Mouse (Mus musculus) limb, embryonic 14.5 days (tissue): ENCODE results near the gene Sh3pxd2a. TPM values are rescaled to one million over a fixed set of nuclear protein-coding genes. Genes with fewer than 3 reads are reported as not detected.

Source experiments
- ATAC-seq: fragments of 200-750 bp; cut with Nextera tagmentation; 2 replicates; pipeline ENCODE4 v1.8.0; 2017; ENCODE audit warnings: low read depth, moderate number of reproducible peaks, moderate TSS enrichment; ENCODE audit not compliant: low FRiP score
- DNase-seq: peaks from one replicate; pipeline ENCODE4 v3.0.0-alpha.2; 2015; ENCODE audit warnings: low spot score
- H3K27ac ChIP-seq: fragments of 300-500 bp; sonication (generic); replicated peaks from 2 replicates; pipeline ENCODE4 v1.5.1; 2014; ENCODE audit warnings: low read depth, mild to moderate bottlenecking, low read length, moderate library complexity, mixed read lengths
- H3K27me3 ChIP-seq: fragments of 300-500 bp; sonication (generic); 2 replicates; pipeline ENCODE4 v1.6.1; 2014; ENCODE audit warnings: low read length, mixed read lengths; ENCODE audit not compliant: control insufficient read depth, insufficient read depth
- H3K36me3 ChIP-seq: fragments of 300-500 bp; sonication (generic); 2 replicates; pipeline ENCODE4 v1.6.1; 2014; ENCODE audit warnings: mild to moderate bottlenecking, low read length, moderate library complexity, mixed read lengths; ENCODE audit not compliant: control insufficient read depth, insufficient read depth
- H3K4me1 ChIP-seq: fragments of 300-500 bp; sonication (generic); 2 replicates; pipeline ENCODE4 v1.6.1; 2014; ENCODE audit warnings: antibody characterized with exemption, low read length, mixed read lengths; ENCODE audit not compliant: control insufficient read depth, insufficient read depth
- H3K4me2 ChIP-seq: fragments of 300-500 bp; sonication (generic); replicated peaks from 2 replicates; pipeline ENCODE4 v1.6.1; 2014; ENCODE audit warnings: low read depth, mild to moderate bottlenecking, low read length, moderate library complexity; ENCODE audit not compliant: severe bottlenecking
- H3K4me3 ChIP-seq: fragments of 300-500 bp; sonication (generic); replicated peaks from 2 replicates; pipeline ENCODE4 v1.5.1; 2014; ENCODE audit warnings: low read length
- H3K9ac ChIP-seq: fragments of 300-500 bp; sonication (generic); 2 replicates; pipeline ENCODE4 v1.6.1; 2014; ENCODE audit warnings: mild to moderate bottlenecking, low read depth, low read length, moderate library complexity; ENCODE audit not compliant: severe bottlenecking
- H3K9me3 ChIP-seq: fragments of 300-500 bp; sonication (generic); 2 replicates; pipeline ENCODE4 v1.6.1; 2016; ENCODE audit warnings: low read length; ENCODE audit not compliant: control insufficient read depth
- POLR2A ChIP-seq: fragments of 200-500 bp; IDR thresholded peaks from 2 replicates; pipeline ENCODE4 v1.8.0; 2012; ENCODE audit warnings: inconsistent platforms, mild to moderate bottlenecking, moderate library complexity, borderline replicate concordance; ENCODE audit not compliant: insufficient read depth, insufficient read length; ENCODE audit errors: extremely low read depth
- WGBS: fragments of 180-500 bp; shearing (Covaris S2); extraction: QIAGEN DNeasy Blood & Tissue Kit; methylation state at CpG from one replicate; pipeline ENCODE4 v1.1.7; 2014; 5-methylcytosine and 5-hydroxymethylcytosine counted together
- polyA plus RNA-seq, 2 experiments: library from polyadenylated mRNA; depleted of rRNA in 1 of 2; stranded (reverse) in 1 of 2; unstranded in 1 of 2; fragments of >200 nt; fragmentation: Nextera tagmentation in 1 of 2; extraction: Ambion mirVana in 1 of 2; gene quantifications; 2 replicates each; pipeline versions ENCODE4 v1.2.1 to v1.2.3; 2012 to 2014

Sh3pxd2a gene
- polyA plus RNA-seq, 2 experiments, result 17.1 to 61.7 TPM

DNA sequence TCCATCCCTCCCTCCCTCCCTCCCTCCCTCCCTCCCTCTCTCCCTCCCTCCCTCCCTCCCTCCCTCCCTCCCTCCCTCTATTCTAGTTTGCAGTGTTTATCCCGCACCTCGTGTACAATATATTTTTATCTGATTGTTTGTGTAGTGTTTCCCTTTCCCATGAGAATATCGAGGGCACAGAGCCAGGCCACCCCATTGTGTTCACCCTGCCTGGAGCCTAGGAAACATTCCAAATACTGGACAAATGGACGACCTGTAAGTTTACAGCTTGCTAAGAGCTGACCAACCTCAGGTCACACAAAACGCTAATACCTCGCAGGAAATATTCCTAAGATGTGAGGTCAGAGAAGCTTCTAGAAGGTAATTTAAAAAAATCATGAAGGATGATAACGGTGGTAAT, 12.0 kb downstream of the Sh3pxd2a start:
- Histone ChIP-seq H3K4me3 (no peak overlapping the region), H3K9me3 (no peaks in the 10 kb centered on the region), H3K4me2 (no peak overlapping the region), H3K9ac (no peak overlapping the region), H3K4me1 (peaks cover 45% of the 10 kb centered on the region), H3K27me3 (no peaks in the 10 kb centered on the region), H3K36me3 (no peaks in the 10 kb centered on the region), H3K27ac (no peak overlapping the region)
- ATAC-seq, result no peak
- 84% methylated on average over 7 of the region's 7 CpGs for WGBS
- DNase-seq, result no peak
- TF ChIP-seq POLR2A, result no peak

DNA sequence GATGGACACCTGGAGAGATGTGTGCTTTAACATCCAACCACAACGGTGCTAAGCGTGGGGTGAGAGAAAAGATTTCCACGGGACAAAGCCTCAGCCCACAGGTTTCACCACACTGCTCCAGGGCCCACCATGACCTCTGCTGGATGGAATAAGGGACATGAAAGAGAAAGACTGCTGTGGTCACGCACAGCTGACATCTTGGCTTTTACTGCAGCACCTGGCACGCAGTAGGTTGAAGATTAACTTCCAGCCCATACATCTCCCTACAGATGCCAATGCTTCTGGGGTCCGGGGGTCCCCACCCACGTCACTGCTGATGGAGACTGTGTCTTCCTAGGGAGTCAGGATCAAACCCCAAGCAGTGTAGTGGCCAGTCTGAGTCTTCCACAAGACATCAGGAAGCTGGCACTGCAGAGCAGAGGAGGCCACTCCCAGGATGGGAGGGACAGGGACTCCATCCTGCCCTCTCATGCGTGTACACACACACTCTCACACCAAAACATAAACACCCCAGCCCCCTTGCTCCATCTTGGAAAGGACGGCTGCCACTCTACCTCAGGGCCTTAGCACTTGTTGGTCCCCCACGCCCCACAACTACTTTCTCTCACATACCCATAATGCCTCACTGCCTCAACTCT, 12.6 kb downstream of the Sh3pxd2a start:
- Histone ChIP-seq H3K9me3 (no peaks in the 10 kb centered on the region), H3K4me2 (no peak overlapping the region), H3K27ac (no peak overlapping the region), H3K27me3 (no peaks in the 10 kb centered on the region), H3K4me1 (peaks cover 51% of the 10 kb centered on the region), H3K4me3 (no peak overlapping the region), H3K9ac (no peak overlapping the region), H3K36me3 (no peaks in the 10 kb centered on the region)
- DNase-seq, result no peak
- WGBS, result 64% methylated on average over 10 of the region's 10 CpGs
- no peak for ATAC-seq
- no peak for TF ChIP-seq POLR2A

DNA sequence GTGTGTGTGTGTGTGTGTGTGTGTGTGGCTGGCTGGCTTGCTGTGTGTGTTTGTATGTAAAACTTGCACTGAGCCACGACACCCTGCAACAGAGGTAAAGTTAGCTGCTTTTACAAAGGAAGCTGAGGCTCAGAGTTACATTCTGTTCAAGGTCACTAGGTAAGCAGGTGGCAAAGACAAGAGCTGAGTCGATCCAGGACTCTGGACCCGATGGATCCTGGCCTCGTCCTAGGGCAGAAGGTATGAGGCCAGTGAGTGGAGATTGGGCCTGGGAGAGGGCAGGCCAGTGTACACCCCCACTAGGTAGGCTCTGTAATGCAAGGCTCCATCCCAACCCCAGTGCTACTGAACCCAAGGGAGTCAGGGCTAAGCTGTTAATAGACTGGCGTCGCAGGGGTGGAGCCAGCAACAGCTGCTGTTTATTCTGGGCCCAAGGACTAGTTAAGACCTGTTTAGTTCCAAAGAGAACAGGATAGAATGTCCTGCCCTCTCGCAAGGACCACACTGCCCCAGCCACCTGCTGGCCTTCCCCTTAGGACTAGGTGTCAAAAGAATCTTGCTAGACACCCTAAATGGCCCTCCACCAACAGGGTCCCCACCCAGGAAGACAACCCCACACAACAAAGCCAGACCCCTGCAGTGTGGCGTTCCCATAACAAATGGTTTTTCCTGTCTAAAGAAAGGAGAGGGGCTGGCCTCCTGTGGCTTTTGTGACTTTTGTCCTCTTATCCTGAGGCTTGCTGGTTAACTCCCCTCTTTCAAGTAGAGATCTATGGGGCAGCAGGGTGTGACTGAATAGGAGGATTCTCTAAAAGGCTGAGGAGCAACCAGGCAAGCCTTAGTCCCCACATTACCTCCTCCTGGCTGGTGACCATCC, 13.7 kb downstream of the Sh3pxd2a start:
- ATAC-seq, result peak; percentile 69
- no peak overlapping the region for H3K4me2 ChIP-seq
- peak; percentile 55 for DNase-seq
- H3K4me3 ChIP-seq, result no peak overlapping the region
- no peaks in the 10 kb centered on the region for H3K36me3 ChIP-seq
- no peak overlapping the region for H3K9ac ChIP-seq
- no peaks in the 10 kb centered on the region for H3K27me3 ChIP-seq
- H3K27ac ChIP-seq, result no peak overlapping the region
- peaks cover 62% of the 10 kb centered on the region for H3K4me1 ChIP-seq
- TF ChIP-seq POLR2A, result no peak
- no peaks in the 10 kb centered on the region for H3K9me3 ChIP-seq
- WGBS, result 40% methylated on average over 8 of the region's 8 CpGs

DNA sequence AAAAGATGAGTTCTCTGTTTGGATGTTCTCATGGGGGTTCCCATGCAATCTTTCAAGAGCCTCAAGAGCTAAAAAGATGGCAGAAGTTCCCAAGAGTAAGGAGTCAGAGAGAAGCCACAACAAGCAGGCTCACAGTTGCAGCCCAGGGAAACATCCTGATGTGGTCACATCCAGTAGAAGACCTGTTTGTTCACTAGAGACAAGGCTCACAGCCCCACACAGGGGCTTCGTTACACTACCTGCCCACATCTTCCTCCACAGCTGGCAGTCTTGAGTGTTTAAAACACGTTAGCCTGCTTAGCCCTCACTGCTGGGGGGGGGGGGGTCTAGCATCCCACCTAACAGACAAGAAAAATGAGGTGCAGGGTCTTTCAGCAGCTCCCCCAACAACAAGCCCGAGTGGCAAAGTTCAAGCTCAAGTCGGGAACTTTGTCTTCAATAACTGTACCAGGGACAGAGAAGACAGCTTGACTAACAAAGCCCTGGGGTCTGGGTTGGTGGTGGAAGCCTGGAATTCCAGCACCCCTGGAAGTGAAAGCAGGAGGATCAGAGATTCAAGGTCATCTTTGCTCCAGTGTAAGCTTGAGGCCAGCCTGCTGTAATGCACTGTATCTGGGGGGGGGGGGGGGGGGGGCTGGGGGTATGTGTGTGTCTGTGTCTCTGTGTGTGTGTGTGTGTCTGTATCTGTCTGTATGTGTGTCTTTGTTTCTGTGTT, 14.5 kb downstream of the Sh3pxd2a start:
- 56% methylated on average over 4 of the region's 4 CpGs for WGBS
- no peak overlapping the region for H3K4me2 ChIP-seq
- no peak for ATAC-seq
- H3K9me3 ChIP-seq, result no peaks in the 10 kb centered on the region
- no peak for TF ChIP-seq POLR2A
- no peak overlapping the region for H3K9ac ChIP-seq
- no peak overlapping the region for H3K27ac ChIP-seq
- no peaks in the 10 kb centered on the region for H3K36me3 ChIP-seq
- no peak for DNase-seq
- no peaks in the 10 kb centered on the region for H3K27me3 ChIP-seq
- peaks cover 64% of the 10 kb centered on the region for H3K4me1 ChIP-seq
- H3K4me3 ChIP-seq, result no peak overlapping the region

DNA sequence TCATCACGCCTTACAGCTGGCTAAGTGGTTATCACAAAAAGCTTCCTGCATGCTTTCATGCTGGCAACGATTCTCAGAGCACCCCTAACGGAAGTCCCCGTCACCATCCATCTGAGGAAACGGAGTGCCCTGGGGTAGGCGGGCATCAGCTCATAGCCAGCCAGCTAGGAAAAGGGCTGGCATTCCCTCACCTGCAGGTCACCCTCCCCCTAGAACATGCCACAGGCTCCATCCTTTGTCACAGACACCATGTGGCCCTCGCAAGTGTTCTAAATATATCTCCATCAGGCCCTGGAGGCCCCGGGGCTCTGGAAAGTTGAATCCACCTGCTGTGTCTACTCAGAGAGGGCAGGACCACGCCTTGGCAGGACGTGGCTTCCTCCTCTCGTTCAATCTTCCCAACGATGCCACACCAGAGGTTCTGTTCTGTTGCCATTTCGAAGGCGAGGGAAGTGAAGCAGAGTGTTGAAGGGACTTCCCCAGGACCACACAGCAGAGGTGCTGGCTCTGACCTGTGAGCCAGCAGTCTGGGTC, 15.5 kb downstream of the Sh3pxd2a start:
- Histone ChIP-seq H3K27ac (no peak overlapping the region), H3K4me3 (no peak overlapping the region), H3K9ac (no peak overlapping the region), H3K27me3 (no peaks in the 10 kb centered on the region), H3K9me3 (no peaks in the 10 kb centered on the region), H3K36me3 (no peaks in the 10 kb centered on the region), H3K4me2 (no peak overlapping the region), H3K4me1 (peaks cover 64% of the 10 kb centered on the region)
- WGBS, result 71% methylated on average over 14 of the region's 14 CpGs
- ATAC-seq (0 out of 2 replicates have a peak, but pooled peaks have one; percentile 9), DNase-seq (no peak)
- no peak for TF ChIP-seq POLR2A
